Comparison of ENCODE assay signal across 12 mouse cellular contexts in the genomic region with DNA sequence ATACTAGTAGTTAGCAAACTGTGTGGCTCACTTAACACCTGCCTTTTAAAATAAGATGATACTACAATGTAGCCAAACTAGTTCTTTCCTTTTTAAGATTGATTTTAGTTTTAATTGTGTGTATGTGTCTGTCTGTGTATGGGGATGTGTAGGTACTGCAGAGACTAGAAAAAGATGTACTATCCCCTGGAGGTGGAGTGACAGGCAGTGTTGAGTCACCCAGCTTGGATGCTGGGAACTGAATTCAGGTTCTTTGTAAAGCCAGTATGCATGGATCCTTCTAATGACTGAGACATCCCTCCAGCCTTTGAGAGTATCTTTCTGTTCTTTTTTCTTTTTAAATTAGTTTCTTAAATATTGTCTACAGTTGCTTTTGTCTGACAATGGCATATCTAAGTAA.
"Had no signal": no experiment of that assay in that cellular context is flagged by ENCODE, and none has a peak within 500 bp of the region (broad histone marks: within the 10 kb centered on the region; RNA-seq: fewer than 3 reads in every experiment).

No protein-coding gene starts in this region.

- H3K9me3 ChIP-seq: limb, embryonic 10.5 days; midbrain, embryonic 13.5 days; stomach, embryonic 15.5 days had no signal

- H3K36me3 ChIP-seq: limb, embryonic 10.5 days; midbrain, embryonic 13.5 days; stomach, embryonic 15.5 days had no signal

- H3K4me2 ChIP-seq: midbrain, embryonic 13.5 days; stomach, embryonic 15.5 days had no signal

- H3K4me1 ChIP-seq: stomach, embryonic 15.5 days had no signal

- H3K4me3 ChIP-seq: limb, embryonic 10.5 days; midbrain, embryonic 13.5 days; stomach, embryonic 15.5 days had no signal

- ATAC-seq: inflammation-experienced regulatory T-cells, adult 6 months; intestine, postnatal 0 days; midbrain, embryonic 13.5 days had no signal

- H3K9ac ChIP-seq: midbrain, embryonic 13.5 days; stomach, embryonic 15.5 days had no signal

- H3K27ac ChIP-seq: midbrain, embryonic 13.5 days; stomach, embryonic 15.5 days had no signal

- DNase-seq: kidney, adult 8-10 months; kidney, postnatal 25 days; layer of hippocampus, adult 9-11 months; layer of hippocampus, postnatal 36 days; lung, adult 18-20 months; thymus, adult 2 months; thymus, postnatal 25 days had no signal

- H3K27me3 ChIP-seq: midbrain, embryonic 13.5 days; stomach, embryonic 15.5 days had no signal
